Mouse (Mus musculus): Measurements from ENCODE around the gene Zfp553. TPM values are rescaled to one million over a fixed set of nuclear protein-coding genes. Genes with fewer than 3 reads are reported as not detected.

Zfp553 gene
- total and polyA plus RNA-seq, 3 experiments = 9.8 to 17.4 (median 15.0) TPM

DNA sequence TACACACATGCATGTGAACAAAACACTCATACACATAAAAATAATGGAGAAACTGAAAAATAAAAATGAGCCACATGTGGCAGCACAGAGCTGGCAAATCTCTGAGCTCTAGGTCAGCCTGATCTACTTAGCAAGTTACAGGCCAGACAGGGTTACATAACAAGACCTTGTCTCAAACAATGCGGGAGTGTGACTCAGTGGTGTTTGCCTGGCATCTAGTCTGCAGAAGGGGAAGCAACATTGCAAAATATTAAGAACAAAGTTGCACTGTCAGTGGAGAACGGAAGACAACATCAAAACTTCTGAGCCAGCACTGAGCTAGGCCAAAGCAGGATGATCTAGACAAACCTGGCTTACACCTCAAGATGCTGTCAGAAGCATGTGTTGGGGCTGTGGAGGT, 37.4 kb downstream of the Zfp553 start:
- Histone ChIP-seq H3K9ac (ENCODE audit: insufficient read depth, low read depth) (no peak overlapping the region), H3K4me3 (replicated peaks in 1 of 3; ENCODE audit: low read depth in 2 of 3, low read length in 2 of 3, poor library complexity in 1 of 3) (no peak overlapping the region), H3K79me2 (replicated peaks; ENCODE audit: control insufficient read depth, extremely low read depth, insufficient read depth, poor library complexity, severe bottlenecking) (peaks cover 33% of the 10 kb centered on the region), H3K4me2 (ENCODE audit: insufficient read depth, low read depth, poor library complexity, severe bottlenecking) (peak overlapping the region; percentile 98; the same call in 1 of the 2 replicates), H3K27ac (ENCODE audit: insufficient read depth, low read depth) (no peak overlapping the region), H3K9me3 (replicated peaks; ENCODE audit: low read length) (peaks cover 13% of the 10 kb centered on the region), H3K36me3 (replicated peaks in 1 of 2; ENCODE audit: control insufficient read depth in 1 of 2, insufficient read depth in 1 of 2, low read length in 1 of 2) (peaks cover 17 to 44% of the 10 kb centered on the region in 2 experiments), H3K4me1 (ENCODE audit: control insufficient read depth in 1 of 2, insufficient read depth in 2 of 2) (peaks cover 0 to 26% of the 10 kb centered on the region in 2 experiments; a peak in 2 of 4 replicates), H3K27me3 (replicated peaks) (no peaks in the 10 kb centered on the region)
- in situ Hi-C loops (cut with MboI; ENCODE audit: low pct_ligation_motif_present, low pct_unique_long_range_greater_than_20kb, low sequenced_read_pairs) (no loop called here), dilution Hi-C loops (cut with MboI; ENCODE audit: extremely low pct_ligation_motif_present, extremely low pct_unique_long_range_greater_than_20kb, low sequenced_read_pairs) (no loop called here)
- DNase-seq (ENCODE audit: extremely low read depth) = no peak
- TF ChIP-seq POLR2A (IDR thresholded peaks at IDR 0.05; ENCODE audit: low read depth, low read length) = peak; percentile 10; the same call in 1 of the 2 replicates
- TF ChIP-seq NRF1 (IDR thresholded peaks at IDR 0.05; ENCODE audit: low read depth, low read length) = no peak

DNA sequence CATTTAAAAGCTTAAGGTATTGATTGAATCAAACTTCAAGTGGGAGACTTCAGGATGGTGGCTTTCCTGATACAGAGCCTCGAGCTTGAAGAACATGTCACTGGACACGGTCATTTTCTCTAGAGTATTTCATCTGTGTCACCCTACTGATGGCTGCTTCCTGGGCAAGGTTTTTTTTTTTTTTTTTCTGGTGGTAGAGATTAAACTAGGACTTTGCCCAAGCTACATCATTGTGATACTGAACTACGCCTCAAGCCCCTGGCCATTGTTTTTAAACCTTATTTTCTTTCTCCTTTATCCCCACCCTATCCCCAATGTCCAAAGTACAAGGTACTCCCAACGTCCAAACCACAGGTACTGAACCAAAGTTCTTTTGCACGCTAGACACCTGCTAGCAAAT, 37.8 kb downstream of the Zfp553 start:
- peaks cover 17 to 44% of the 10 kb centered on the region in 2 experiments for H3K36me3 ChIP-seq (replicated peaks in 1 of 2; ENCODE audit: control insufficient read depth in 1 of 2, insufficient read depth in 1 of 2, low read length in 1 of 2)
- no peak for TF ChIP-seq IRF4 (IDR thresholded peaks at IDR 0.05; ENCODE audit: low read depth, low read length)
- no peak for TF ChIP-seq NELFE (IDR thresholded peaks at IDR 0.05; ENCODE audit: low read depth, low read length)
- no peak for TF ChIP-seq USF2 (conservative IDR thresholded peaks at IDR 0.05; ENCODE audit: low read depth, low read length)
- no peak for TF ChIP-seq GABPA (IDR thresholded peaks at IDR 0.05; ENCODE audit: insufficient replicate concordance, low read depth, low read length)
- TF ChIP-seq KAT2A (IDR thresholded peaks at IDR 0.05; ENCODE audit: insufficient replicate concordance, low read length) = no peak
- TF ChIP-seq NRF1 (IDR thresholded peaks at IDR 0.05; ENCODE audit: low read depth, low read length) = no peak
- no peak for TF ChIP-seq BHLHE40 (IDR thresholded peaks at IDR 0.05; ENCODE audit: low read depth, low read length)
- TF ChIP-seq RAD21 (IDR thresholded peaks at IDR 0.05; ENCODE audit: low read depth, low read length) = no peak
- no peak for TF ChIP-seq JUN (IDR thresholded peaks at IDR 0.05; ENCODE audit: insufficient read depth, low read depth, low read length)
- no peak for TF ChIP-seq ZMIZ1 (IDR thresholded peaks at IDR 0.05; ENCODE audit: low read depth, low read length)
- no peak; the same call in 1 of the 2 replicates for TF ChIP-seq ZNF384 (IDR thresholded peaks at IDR 0.05; ENCODE audit: low read depth, low read length)
- no peak for TF ChIP-seq CHD1 (IDR thresholded peaks at IDR 0.05; ENCODE audit: low read depth, low read length)
- TF ChIP-seq E2F4 (IDR thresholded peaks at IDR 0.05; ENCODE audit: insufficient replicate concordance, low read depth, low read length) = no peak
- no peak for TF ChIP-seq CHD2 (IDR thresholded peaks at IDR 0.05; ENCODE audit: low read length)
- TF ChIP-seq UBTF (IDR thresholded peaks at IDR 0.05; ENCODE audit: low read depth, low read length) = no peak
- no peak for TF ChIP-seq CTCF (conservative IDR thresholded peaks at IDR 0.05 in 1 of 2, IDR thresholded peaks at IDR 0.05 in 1 of 2; ENCODE audit: low read depth in 2 of 2, low read length in 2 of 2)
- peaks cover 0 to 28% of the 10 kb centered on the region in 2 experiments; a peak in 2 of 4 replicates for H3K4me1 ChIP-seq (ENCODE audit: control insufficient read depth in 1 of 2, insufficient read depth in 2 of 2)
- H3K9me3 ChIP-seq (replicated peaks; ENCODE audit: low read length) = peaks cover 13% of the 10 kb centered on the region
- H3K4me3 ChIP-seq (replicated peaks in 1 of 3; ENCODE audit: low read depth in 2 of 3, low read length in 2 of 3, poor library complexity in 1 of 3) = no peak overlapping the region
- DNase-seq (ENCODE audit: extremely low read depth) = no peak
- H3K9ac ChIP-seq (ENCODE audit: insufficient read depth, low read depth) = peak overlapping the region; percentile 15; the same call in 1 of the 2 replicates
- in situ Hi-C loops (cut with MboI; ENCODE audit: low pct_ligation_motif_present, low pct_unique_long_range_greater_than_20kb, low sequenced_read_pairs) = no loop called here
- H3K27ac ChIP-seq (ENCODE audit: insufficient read depth, low read depth) = no peak overlapping the region
- H3K79me2 ChIP-seq (replicated peaks; ENCODE audit: control insufficient read depth, extremely low read depth, insufficient read depth, poor library complexity, severe bottlenecking) = peaks cover 33% of the 10 kb centered on the region
- peak overlapping the region; percentile 98 for H3K4me2 ChIP-seq (ENCODE audit: insufficient read depth, low read depth, poor library complexity, severe bottlenecking)
- dilution Hi-C loops (cut with MboI; ENCODE audit: extremely low pct_ligation_motif_present, extremely low pct_unique_long_range_greater_than_20kb, low sequenced_read_pairs) = no loop called here
- H3K27me3 ChIP-seq (replicated peaks) = no peaks in the 10 kb centered on the region
